Mouse (Mus musculus): ENCODE results near the gene Caskin1. TPM values are rescaled to one million over a fixed set of nuclear protein-coding genes. Genes with fewer than 3 reads are reported as not detected.

Caskin1 gene
- polyA plus RNA-seq, 1 experiment from 2014 or later, result 30.4 TPM

DNA sequence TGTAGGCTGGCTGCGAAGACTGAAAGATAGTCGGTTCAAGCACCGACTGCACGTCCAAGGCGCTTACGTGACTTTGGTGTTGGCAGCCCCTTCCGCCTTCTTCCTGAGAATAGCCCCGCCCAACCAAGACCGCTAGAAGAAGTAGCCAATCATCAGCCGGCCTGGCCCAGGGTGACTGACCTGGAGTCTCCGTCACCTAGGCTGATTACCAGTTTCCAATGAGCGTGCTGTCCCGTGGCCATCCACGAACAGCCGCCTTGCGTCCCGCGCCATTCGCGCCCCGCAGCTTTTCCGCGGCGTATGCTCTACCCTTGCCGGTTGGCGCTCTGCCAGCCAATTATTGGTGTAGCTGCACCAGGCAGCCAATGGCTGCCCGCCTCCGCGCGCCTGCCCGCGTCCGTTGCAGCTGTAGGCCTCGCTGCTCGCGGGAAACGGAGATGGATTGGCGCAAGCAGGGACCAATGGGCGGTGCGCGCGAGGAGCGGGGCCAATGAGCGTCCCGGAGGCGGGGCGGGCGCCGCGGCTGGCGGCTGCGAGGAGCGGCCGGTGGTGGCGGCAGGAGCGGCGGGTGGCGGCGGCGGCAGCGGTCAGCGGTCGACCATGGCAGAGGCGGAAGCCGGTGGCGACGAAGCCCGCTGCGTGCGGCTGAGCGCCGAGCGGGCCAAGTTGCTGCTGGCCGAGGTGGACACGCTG is 18.3 kb upstream of the Caskin1 start, which contains the start of the genes E4f1 and Pgp:
TSS of gene E4f1 (minus strand) at position 404 of the 693 bp plus-strand sequence.
TSS of gene Pgp (plus strand) at position 483 of the 693 bp plus-strand sequence.
- Histone ChIP-seq H3K36me3 (ENCODE audit: control insufficient read depth, insufficient read depth) (no peaks in the 10 kb centered on the region), H3K4me1 (replicated peaks; ENCODE audit: control insufficient read depth, insufficient read depth, low read length) (peaks cover 25% of the 10 kb centered on the region), H3K4me3 (replicated peaks; ENCODE audit: low read length) (peak within 1 kb of the TSS; percentile 76), H3K4me2 (ENCODE audit: low read length) (peak within 1 kb of the TSS; percentile 97), H3K27ac (ENCODE audit: low read length) (peak within 1 kb of the TSS; percentile 86), H3K27me3 (replicated peaks; ENCODE audit: control insufficient read depth, insufficient read depth, low read length) (no peaks in the 10 kb centered on the region), H3K9me3 (ENCODE audit: control insufficient read depth, low read length) (no peaks in the 10 kb centered on the region), H3K9ac (replicated peaks; ENCODE audit: low read depth, low read length) (peak within 1 kb of the TSS; percentile 74)
- WGBS, result under 1% methylated on average over 73 of the region's 75 CpGs
- ATAC-seq, result peak; percentile 99

DNA sequence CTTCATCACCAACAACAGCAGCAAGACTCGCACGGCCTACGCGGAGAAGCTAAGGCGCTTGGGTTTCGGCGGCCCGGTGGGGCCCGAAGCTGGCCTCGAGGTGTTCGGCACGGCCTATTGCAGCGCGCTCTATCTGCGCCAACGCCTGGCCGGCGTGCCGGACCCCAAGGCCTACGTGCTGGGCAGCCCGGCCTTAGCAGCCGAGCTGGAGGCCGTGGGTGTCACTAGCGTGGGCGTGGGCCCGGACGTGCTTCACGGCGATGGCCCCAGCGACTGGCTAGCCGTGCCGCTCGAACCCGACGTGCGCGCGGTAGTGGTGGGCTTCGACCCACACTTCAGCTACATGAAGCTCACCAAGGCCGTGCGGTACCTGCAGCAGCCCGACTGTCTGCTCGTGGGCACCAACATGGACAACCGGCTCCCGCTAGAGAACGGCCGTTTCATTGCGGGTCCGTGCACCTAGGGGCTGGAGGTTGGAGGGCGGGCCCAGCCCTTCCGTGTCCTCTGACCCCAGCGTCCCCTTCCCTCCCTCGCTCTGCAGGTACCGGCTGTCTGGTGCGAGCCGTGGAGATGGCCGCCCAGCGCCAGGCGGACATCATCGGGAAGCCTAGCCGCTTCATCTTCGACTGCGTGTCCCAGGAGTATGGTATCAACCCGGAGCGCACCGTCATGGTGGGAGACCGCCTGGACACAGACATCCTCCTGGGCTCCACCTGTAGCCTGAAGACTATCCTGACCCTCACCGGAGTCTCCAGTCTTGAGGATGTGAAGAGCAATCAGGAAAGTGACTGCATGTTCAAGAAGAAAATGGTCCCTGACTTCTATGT is 17.5 kb upstream of the Caskin1 start:
- Histone ChIP-seq H3K9me3 (ENCODE audit: control insufficient read depth, low read length) (no peaks in the 10 kb centered on the region), H3K4me1 (replicated peaks; ENCODE audit: control insufficient read depth, insufficient read depth, low read length) (peaks cover 25% of the 10 kb centered on the region), H3K27me3 (replicated peaks; ENCODE audit: control insufficient read depth, insufficient read depth, low read length) (no peaks in the 10 kb centered on the region), H3K4me2 (ENCODE audit: low read length) (peak overlapping the region; percentile 97), H3K4me3 (replicated peaks; ENCODE audit: low read length) (peak overlapping the region; percentile 76), H3K27ac (ENCODE audit: low read length) (peak overlapping the region; percentile 41), H3K36me3 (ENCODE audit: control insufficient read depth, insufficient read depth) (peaks cover 5% of the 10 kb centered on the region), H3K9ac (replicated peaks; ENCODE audit: low read depth, low read length) (peak overlapping the region; percentile 74)
- WGBS, result under 1% methylated on average over 65 of the region's 68 CpGs
- ATAC-seq, result peak; percentile 14

DNA sequence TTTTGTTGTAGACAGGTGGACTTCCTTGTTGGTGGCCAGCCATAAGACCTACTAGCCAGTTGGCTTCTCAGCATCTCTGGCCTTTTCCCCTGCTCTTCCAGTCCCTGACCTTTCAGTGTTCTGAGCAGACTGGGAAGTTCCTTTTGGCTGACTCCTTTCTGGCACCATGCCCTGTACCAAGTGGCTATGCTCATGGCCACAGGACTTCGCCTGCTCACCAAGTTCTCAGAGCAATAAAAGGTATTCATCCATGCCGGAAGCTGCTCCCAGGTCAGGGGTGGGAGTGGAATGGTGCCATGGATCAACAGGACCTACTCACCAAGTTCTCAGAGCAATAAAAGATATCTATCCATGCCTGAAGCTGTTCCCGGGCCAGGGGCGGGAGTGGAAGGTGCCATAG is 15.9 kb upstream of the Caskin1 start:
- Histone ChIP-seq H3K4me3 (replicated peaks; ENCODE audit: low read length) (no peak overlapping the region), H3K4me2 (ENCODE audit: low read length) (peak overlapping the region; percentile 97; the same call in 1 of the 2 replicates), H3K4me1 (replicated peaks; ENCODE audit: control insufficient read depth, insufficient read depth, low read length) (peaks cover 26% of the 10 kb centered on the region), H3K9me3 (ENCODE audit: control insufficient read depth, low read length) (no peaks in the 10 kb centered on the region), H3K27me3 (replicated peaks; ENCODE audit: control insufficient read depth, insufficient read depth, low read length) (no peaks in the 10 kb centered on the region), H3K9ac (replicated peaks; ENCODE audit: low read depth, low read length) (no peak overlapping the region; the same call in 1 of the 2 replicates), H3K27ac (ENCODE audit: low read length) (no peak overlapping the region), H3K36me3 (ENCODE audit: control insufficient read depth, insufficient read depth) (peaks cover 9% of the 10 kb centered on the region)
- ATAC-seq, result no peak
- WGBS, result 81% methylated on average over 4 of the region's 4 CpGs

- no peak for ATAC-seq
- 83% methylated on average over 6 of the region's 6 CpGs for WGBS
- no peak within 1 kb of the TSS for H3K27ac ChIP-seq (ENCODE audit: low read length)
- no peak within 1 kb of the TSS for H3K4me2 ChIP-seq (ENCODE audit: low read length)
- no peaks in the 10 kb centered on the region for H3K9me3 ChIP-seq (ENCODE audit: control insufficient read depth, low read length)
- peaks cover 36% of the 10 kb centered on the region for H3K4me1 ChIP-seq (replicated peaks; ENCODE audit: control insufficient read depth, insufficient read depth, low read length)
- H3K4me3 ChIP-seq (replicated peaks; ENCODE audit: low read length), result no peak within 1 kb of the TSS
- H3K27me3 ChIP-seq (replicated peaks; ENCODE audit: control insufficient read depth, insufficient read depth, low read length), result no peaks in the 10 kb centered on the region
- peaks cover 9% of the 10 kb centered on the region for H3K36me3 ChIP-seq (ENCODE audit: control insufficient read depth, insufficient read depth)
- no peak within 1 kb of the TSS for H3K9ac ChIP-seq (replicated peaks; ENCODE audit: low read depth, low read length)
These were observed 14.7 kb upstream of the Caskin1 start, which contains the start of gene Bricd5 for GRCm38 (mm10) chr17:24473612-24474275. Gene Bricd5, plus strand, starts transcription at chr17:24473884.

DNA sequence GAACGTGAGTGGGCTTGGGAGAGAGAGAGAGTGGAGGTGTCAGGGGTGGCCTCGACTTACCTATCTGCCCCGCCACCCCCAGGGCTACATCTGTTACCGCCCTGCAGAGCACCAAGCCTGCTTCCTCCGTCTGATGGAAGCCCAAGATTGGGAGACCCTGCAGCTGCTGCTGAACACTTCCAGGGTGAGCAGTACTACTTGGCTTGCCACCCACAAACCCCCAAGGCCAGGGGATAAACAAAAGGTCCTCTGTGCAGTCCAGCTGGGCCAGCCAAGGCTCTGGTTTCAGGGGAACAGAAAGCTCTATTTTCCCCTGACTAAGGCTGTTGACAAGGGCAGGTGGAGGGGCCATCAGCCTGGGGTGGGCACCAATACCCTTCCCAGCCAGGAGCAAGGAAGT is 13.8 kb upstream of the Caskin1 start:
- Histone ChIP-seq H3K9ac (replicated peaks; ENCODE audit: low read depth, low read length) (no peak overlapping the region), H3K36me3 (ENCODE audit: control insufficient read depth, insufficient read depth) (peaks cover 9% of the 10 kb centered on the region), H3K4me2 (ENCODE audit: low read length) (no peak overlapping the region), H3K27ac (ENCODE audit: low read length) (no peak overlapping the region), H3K27me3 (replicated peaks; ENCODE audit: control insufficient read depth, insufficient read depth, low read length) (no peaks in the 10 kb centered on the region), H3K4me1 (replicated peaks; ENCODE audit: control insufficient read depth, insufficient read depth, low read length) (peaks cover 38% of the 10 kb centered on the region), H3K4me3 (replicated peaks; ENCODE audit: low read length) (no peak overlapping the region), H3K9me3 (ENCODE audit: control insufficient read depth, low read length) (no peaks in the 10 kb centered on the region)
- WGBS, result 88% methylated on average over 5 of the region's 5 CpGs
- ATAC-seq, result no peak

- no peak overlapping the region for H3K9ac ChIP-seq (replicated peaks; ENCODE audit: low read depth, low read length)
- H3K4me2 ChIP-seq (ENCODE audit: low read length), result no peak overlapping the region
- H3K4me3 ChIP-seq (replicated peaks; ENCODE audit: low read length), result no peak overlapping the region
- H3K36me3 ChIP-seq (ENCODE audit: control insufficient read depth, insufficient read depth), result peaks cover 9% of the 10 kb centered on the region
- no peaks in the 10 kb centered on the region for H3K9me3 ChIP-seq (ENCODE audit: control insufficient read depth, low read length)
- WGBS, result 90% methylated on average over 6 of the region's 6 CpGs
- no peak for ATAC-seq
- no peaks in the 10 kb centered on the region for H3K27me3 ChIP-seq (replicated peaks; ENCODE audit: control insufficient read depth, insufficient read depth, low read length)
- peaks cover 35% of the 10 kb centered on the region for H3K4me1 ChIP-seq (replicated peaks; ENCODE audit: control insufficient read depth, insufficient read depth, low read length)
- H3K27ac ChIP-seq (ENCODE audit: low read length), result no peak overlapping the region
These were observed 12.8 kb upstream of the Caskin1 start for GRCm38 (mm10) chr17:24475586-24475985.

DNA sequence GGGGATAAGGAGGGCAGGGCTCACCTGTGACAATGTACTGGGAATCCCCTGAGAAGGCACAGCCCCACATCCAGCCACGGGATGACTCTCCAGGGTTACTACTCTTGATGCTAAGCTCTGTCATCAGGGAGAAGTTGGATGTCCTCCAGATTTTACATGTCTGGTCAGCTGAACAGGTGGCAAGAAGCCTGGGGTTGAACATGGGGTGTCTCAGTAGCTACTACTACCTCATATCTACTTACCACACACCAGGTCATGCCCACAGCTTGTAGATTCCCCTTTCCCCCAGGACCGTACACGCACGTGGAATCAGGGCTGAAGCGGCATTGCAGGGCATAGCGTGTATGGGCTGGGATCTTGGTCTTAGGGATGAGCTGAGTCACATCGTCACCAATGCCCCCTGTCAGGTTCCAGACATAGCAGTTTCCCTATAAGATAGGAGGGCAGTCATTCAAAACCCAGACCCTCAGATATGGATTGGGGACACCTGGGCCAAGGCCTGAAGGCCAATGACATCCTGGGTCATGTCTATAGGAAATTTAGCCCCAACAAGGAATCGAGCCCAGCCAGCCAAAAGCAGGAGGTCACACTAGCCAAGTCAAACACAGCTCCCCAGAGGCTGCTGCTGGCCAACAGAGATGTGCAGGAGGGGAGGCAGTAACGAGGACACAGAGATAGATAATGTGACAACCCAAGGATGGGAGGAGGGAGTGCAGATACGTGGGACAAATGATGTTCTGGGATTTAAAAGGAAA is 12.2 kb upstream of the Caskin1 start:
- Histone ChIP-seq H3K4me1 (replicated peaks; ENCODE audit: control insufficient read depth, insufficient read depth, low read length) (peaks cover 29% of the 10 kb centered on the region), H3K9ac (replicated peaks; ENCODE audit: low read depth, low read length) (no peak overlapping the region), H3K4me3 (replicated peaks; ENCODE audit: low read length) (no peak overlapping the region), H3K27me3 (replicated peaks; ENCODE audit: control insufficient read depth, insufficient read depth, low read length) (no peaks in the 10 kb centered on the region), H3K27ac (ENCODE audit: low read length) (no peak overlapping the region), H3K9me3 (ENCODE audit: control insufficient read depth, low read length) (no peaks in the 10 kb centered on the region), H3K36me3 (ENCODE audit: control insufficient read depth, insufficient read depth) (peaks cover 9% of the 10 kb centered on the region), H3K4me2 (ENCODE audit: low read length) (no peak overlapping the region)
- ATAC-seq, result no peak
- 90% methylated on average over 10 of the region's 10 CpGs for WGBS

- H3K27ac ChIP-seq (ENCODE audit: low read length), result no peak overlapping the region
- H3K36me3 ChIP-seq (ENCODE audit: control insufficient read depth, insufficient read depth), result peaks cover 9% of the 10 kb centered on the region
- no peak overlapping the region for H3K9ac ChIP-seq (replicated peaks; ENCODE audit: low read depth, low read length)
- ATAC-seq, result no peak
- H3K4me3 ChIP-seq (replicated peaks; ENCODE audit: low read length), result no peak overlapping the region
- WGBS, result 91% methylated on average over 20 of the region's 20 CpGs
- no peaks in the 10 kb centered on the region for H3K27me3 ChIP-seq (replicated peaks; ENCODE audit: control insufficient read depth, insufficient read depth, low read length)
- H3K4me1 ChIP-seq (replicated peaks; ENCODE audit: control insufficient read depth, insufficient read depth, low read length), result peaks cover 18% of the 10 kb centered on the region
- no peak overlapping the region for H3K4me2 ChIP-seq (ENCODE audit: low read length)
- H3K9me3 ChIP-seq (ENCODE audit: control insufficient read depth, low read length), result no peaks in the 10 kb centered on the region
These were observed 11.1 kb upstream of the Caskin1 start for GRCm38 (mm10) chr17:24477053-24477984.

Data from forebrain, embryonic 16.5 days (tissue).